Mouse (Mus musculus) gastrocnemius, postnatal 36 days (tissue): ENCODE data around the gene Ube2z. TPM values are rescaled to one million over a fixed set of nuclear protein-coding genes. Genes with fewer than 3 reads are reported as not detected.
"Not testable (repeated sequence)": the region's sequence is repeated elsewhere in the genome, so short reads cannot be mapped to it uniquely, and the experiment has no call there.

Experiments used
- DNase-seq, 2 experiments: peaks; one replicate each; pipeline ENCODE4 v3.0.0; 2022
- intact Hi-C: fragments of 180-260 bp; cut with DNase I; formaldehyde crosslinking; loops from one replicate; pipeline ENCODE4 v1.15.1; 2025
- long read RNA-seq, 2 experiments: library from polyadenylated mRNA; stranded (forward); transcript quantifications; one replicate each; pipeline ENCODE4 v2.0.0; 2021
- total RNA-seq, 2 experiments: library from RNA; stranded (reverse); gene quantifications; 2 replicates each; pipeline ENCODE4 v1.2.3; 2021

The Ube2z gene
- total RNA-seq, result 10 to 100 TPM; 14.5 to 15.4 TPM
- long read RNA-seq, experiment 1, transcript Ube2z-201 (7 exons, 3,997 nt), result major isoform, 9 of 26 reads
- long read RNA-seq, experiment 1, partial matches to known transcripts, result 1 of 26 reads
- long read RNA-seq, experiment 1, other reads (novel, unspliced or antisense), result 16 of 26 reads
- long read RNA-seq, experiment 2, transcript Ube2z-201 (7 exons, 3,997 nt), result major isoform, 10 of 21 reads
- long read RNA-seq, experiment 2, partial matches to known transcripts, result 0 of 21 reads
- long read RNA-seq, experiment 2, other reads (novel, unspliced or antisense), result 11 of 21 reads

DNA sequence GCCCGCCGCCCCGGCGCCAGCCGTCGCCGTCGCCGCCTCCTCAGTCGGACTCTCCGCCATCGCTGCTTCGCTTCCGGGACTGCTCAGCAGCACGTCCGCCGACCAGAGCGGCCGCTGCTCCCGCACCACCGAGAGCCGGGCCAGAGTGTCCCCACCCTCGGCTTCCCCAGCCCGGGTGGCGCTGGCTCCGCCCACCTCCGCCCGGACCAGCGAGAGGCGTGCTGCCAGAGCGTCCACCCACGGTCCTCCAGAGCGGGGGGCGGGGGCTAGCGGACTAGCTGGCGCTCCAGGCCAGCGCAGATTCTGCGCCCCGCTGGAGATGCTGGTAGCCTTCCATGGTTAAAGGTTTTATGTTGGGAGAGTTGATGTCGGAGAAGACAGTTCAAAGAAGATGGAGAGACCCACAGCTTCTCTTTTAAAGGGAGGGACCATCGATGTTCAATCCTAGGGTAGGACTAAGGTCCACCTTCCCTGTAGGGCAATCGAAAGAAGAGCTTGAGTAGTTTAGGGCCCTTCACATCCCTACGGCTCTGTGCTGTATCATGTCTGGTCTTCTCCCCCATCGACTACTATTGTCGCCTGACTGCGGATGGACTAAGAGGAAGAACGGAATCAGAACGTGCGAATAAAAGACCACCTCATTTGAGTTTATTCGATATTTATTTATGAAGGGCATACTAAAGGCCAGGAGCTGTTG, at the start of gene Ube2z:
Ube2z (minus strand) TSS at position 174 of the 697 bp plus-strand sequence.
- intact Hi-C loops, result no loop called here
- DNase-seq, result peak; percentile 95 to 98

DNA sequence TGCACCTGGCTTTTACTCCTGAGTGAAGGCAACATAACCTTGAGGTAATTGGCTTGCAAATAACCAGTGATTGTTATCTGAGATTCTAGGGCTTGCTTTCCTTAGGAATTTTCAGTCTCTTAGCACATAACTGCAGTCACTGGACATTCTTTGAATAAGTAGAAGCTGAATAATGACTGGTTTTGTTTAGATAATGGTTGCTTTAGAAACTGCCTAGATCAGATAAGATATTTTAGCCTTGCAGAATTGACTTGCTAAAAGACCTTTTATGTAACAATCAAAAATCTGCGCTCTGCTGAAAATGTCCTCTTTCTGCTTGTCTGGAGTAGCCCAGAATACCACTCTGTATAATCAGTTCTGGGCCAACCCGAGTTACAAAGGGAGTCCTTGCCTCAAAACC, 48.9 kb upstream of the Ube2z start:
- intact Hi-C loops, result no loop called here
- no peak for DNase-seq

DNA sequence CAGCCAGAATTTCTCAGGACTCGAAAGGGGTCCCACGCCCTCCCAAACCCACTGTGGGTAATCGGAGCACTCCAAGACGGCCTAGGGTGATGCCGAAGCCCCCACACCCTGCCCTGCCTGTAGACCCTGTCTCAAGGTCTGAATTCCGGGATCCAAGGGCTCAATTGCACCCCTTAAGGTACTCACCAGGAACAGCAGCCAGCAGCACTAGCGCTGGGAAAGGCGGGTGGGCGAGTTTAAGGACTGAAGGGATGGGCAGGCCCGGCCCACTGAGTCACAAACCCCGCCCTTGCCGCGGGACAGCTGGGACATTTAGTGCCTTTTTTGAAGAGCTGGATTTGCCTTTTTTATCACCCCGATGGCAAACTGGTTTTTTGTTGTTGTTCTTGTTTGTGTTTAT, 46.6 kb upstream of the Ube2z start, which contains the start of gene Calcoco2:
Calcoco2 (minus strand) TSS at position 214 of the 400 bp plus-strand sequence.
- DNase-seq, result no peak
- intact Hi-C loops, result no loop called here

DNA sequence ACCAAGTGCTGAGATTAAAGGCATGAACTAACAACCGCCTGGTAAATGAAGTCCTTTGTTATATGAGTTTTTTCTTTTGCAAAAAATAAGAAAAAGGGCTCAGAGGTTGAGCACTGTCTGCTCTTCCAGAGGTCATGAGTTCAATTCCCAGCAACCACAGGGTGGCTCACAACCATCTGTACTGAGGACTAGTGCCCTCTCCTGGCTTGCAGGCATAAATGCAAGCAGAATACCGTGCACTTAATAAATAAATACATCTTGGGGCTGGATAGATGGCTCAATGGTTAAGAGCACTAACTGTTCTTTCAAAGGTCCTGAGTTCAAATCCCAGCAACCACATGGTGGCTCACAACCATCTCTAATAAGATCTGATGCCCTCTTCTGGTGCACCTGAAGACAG, 45.8 kb upstream of the Ube2z start:
- intact Hi-C loops, DNase-seq: not testable (repeated sequence)

DNA sequence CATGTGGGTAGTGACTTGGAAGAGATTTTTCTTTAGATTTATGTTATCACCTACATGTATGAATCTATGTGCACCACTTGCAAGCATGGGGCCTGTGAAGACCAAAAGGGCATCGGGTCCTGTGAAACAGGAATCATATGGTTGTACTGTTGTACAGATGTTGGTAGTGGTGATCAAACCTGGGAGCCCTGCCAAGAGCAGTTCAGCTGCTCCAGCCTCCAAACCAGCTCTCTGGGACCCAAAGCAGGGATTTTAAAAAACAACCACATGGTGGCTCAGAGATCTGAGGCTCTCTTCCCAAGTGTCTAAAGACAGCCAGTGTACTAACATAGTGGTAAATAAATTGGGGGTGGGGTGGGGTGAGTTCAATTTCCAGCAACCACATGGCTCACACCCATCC, 43.2 kb upstream of the Ube2z start:
- no peak for DNase-seq
- intact Hi-C loops, result no loop called here

DNA sequence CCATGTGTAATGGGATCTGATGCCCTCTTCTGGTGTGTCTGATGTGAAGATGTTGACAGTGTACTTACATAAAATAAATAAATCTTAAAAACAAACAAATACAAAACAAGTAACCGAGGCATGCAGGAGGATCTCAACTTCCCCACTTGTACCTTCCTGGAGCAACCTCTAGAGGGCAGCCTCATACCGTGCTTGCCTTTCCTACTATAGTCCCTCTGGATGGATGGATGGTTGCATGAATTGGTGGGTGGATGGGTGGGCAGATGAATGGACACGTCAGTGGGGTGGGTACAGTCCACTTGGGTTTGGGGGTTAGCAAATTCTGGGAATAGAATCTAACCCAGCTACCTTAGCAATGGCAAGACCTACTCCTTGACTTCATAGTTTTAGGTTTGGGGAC, 28.2 kb upstream of the Ube2z start:
- peak in 1 of 2 experiments; percentile 26 for DNase-seq
- intact Hi-C loops, result loop anchor here (5.0 to 10.0 kb wide), 3 partner anchors 34 to 219 kb away; no protein-coding TSS in a partner anchor

DNA sequence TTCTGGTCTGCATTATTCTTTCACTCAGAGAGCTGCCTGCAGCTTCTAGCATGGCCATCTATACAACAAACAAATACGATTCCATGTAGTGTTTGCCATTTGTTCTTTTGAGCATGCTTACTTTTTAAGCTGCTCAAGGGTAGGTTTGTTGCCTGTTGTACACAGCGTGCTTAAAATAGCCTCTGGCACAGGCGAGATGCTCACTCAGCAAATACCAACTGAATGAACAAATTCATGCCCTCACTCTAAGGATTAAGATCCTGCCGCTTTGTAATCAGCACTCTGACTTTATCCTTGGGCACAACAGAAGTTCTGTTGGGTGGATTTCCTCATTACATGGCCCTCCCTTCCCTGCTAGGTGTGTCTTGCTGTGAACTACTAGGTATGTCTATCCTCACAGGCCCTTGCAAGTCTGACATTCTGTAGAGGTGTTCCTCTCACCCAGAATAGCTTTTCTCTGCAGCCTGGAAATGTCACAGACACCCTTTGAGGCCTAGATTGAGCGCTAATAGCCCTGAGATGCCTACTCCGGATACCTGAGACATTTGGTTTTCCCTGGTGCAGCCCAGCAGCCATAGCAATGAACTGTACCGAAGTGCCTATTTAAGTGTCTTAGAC, 27.6 kb upstream of the Ube2z start:
- intact Hi-C loops, result loop anchor here (5.0 to 10.0 kb wide), 3 partner anchors 35 to 218 kb away; no protein-coding TSS in a partner anchor
- no peak for DNase-seq

DNA sequence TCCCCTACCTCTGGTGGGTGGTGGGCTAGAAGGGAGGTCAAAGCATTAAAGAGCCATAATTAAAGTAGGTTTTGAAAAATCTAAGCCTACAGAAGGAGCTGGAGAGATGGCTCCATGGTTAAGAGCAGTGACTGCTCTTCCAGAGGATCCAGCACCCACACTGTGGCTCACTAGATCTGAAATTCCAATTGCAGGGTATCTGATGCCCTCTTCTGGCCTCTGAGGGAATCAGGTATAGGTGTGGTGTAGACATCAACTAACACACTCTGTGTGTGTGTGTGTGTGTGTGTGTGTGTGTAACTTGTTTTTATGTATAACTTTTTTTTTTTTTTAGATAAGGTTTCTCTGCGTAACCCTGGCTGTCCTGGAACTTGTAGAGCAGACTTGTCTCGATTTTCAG, 25.9 kb upstream of the Ube2z start:
- no peak for DNase-seq
- intact Hi-C loops, result loop anchor here (5.0 to 10.0 kb wide), 3 partner anchors 36 to 216 kb away; no protein-coding TSS in a partner anchor

DNA sequence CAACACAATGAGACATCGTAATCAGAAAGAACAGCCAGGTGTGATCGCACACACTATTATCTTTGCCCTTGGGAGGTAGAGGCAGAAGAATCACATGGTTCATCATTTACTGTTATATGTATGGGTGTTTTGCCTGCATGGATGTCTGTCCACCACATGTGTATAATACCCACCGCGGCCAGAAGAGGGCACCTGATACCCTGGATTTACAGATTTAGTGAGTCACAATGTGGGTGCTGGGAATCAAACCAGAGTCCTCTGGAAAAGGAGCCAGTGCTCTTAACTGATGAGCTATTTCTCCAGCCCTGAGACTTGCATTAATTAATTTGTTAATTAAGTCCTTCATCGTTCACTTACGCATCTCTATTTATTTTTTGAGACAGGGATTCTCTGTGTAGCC, 22.8 kb upstream of the Ube2z start:
- no peak for DNase-seq
- intact Hi-C loops, result no loop called here

DNA sequence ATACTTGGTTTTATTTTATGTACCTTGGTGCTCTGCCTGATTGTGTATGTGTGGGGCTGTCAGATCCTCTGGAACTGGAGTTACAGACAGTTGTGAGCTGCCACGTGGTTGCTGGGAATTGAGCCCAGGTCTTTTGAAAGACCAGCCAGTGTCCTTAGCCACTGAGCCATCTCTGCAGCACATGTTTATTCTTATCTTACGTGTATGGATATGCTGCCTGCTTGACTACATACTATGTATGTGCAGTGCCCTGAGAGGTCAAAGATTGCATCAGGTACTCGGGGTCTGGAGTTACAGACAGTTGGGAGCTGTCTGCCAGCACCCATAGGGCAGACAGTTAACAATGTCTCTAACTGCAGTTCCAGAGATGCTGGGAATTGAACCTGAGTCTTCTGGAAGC, 17.5 kb upstream of the Ube2z start:
- intact Hi-C loops, result no loop called here
- DNase-seq, result no peak

DNA sequence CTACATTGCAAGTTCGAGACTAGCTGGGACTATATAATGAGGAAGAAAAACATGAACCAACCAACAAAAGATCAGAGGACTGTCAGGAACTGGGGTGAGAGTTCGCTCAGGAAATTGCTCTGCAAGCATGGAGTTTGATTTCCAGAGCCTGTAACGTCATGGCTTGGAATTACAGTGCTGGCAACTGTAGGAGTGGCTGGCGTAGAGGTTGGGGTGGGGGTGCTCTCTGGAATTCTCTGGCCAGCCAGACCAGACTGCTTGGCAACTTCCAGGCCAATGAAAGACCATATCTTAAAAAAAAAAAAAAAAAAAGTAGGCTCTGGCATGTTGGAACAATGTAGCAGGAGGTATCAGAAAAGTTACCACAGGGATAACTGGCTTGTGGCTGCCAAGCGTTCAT, 15.5 kb upstream of the Ube2z start:
- no peak for DNase-seq
- intact Hi-C loops, result no loop called here

DNA sequence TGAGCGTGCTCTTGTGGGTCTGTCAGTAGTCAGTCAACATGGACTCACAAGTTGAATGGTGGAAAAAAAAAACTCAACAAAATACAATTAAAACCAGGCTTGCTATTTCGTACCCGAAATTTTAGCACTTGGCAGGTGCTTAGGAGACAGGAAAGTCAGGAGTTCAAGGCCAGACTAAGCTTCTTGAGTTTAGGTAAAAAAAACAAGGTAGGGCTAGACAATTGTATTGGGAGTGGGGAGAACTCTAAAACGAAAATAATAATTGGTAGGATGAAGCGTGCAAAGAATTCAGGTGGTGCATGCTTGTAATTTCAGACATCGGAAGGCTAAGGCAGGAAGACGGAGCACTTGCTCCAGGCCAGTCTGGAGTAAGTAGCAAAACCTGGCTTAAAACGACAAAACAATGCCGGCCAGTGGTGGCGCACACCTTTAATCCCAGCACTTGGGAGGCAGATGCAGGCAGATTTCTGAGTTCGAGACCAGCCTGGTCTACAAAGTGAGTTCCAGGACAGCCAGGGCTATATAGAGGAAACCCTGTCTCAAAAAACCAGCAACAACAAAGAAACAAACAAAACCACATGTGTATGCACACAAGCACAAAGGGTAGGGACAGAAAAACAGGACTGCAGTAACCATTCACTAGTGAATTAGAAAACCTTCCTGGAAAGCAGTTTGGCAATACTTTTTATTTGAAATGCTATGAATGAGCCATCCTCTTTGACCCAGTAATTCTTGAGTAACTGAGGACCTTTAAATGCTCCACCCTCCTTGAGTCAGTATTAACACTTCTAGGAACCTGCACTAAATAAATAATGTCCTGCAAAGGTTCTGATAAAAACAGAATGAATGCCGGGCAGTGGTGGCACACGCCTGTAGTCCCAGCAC, 11.3 kb upstream of the Ube2z start:
- intact Hi-C loops, result loop anchor here (5.0 kb wide), 1 partner anchor 39 kb away; no protein-coding TSS in a partner anchor
- DNase-seq, result no peak

DNA sequence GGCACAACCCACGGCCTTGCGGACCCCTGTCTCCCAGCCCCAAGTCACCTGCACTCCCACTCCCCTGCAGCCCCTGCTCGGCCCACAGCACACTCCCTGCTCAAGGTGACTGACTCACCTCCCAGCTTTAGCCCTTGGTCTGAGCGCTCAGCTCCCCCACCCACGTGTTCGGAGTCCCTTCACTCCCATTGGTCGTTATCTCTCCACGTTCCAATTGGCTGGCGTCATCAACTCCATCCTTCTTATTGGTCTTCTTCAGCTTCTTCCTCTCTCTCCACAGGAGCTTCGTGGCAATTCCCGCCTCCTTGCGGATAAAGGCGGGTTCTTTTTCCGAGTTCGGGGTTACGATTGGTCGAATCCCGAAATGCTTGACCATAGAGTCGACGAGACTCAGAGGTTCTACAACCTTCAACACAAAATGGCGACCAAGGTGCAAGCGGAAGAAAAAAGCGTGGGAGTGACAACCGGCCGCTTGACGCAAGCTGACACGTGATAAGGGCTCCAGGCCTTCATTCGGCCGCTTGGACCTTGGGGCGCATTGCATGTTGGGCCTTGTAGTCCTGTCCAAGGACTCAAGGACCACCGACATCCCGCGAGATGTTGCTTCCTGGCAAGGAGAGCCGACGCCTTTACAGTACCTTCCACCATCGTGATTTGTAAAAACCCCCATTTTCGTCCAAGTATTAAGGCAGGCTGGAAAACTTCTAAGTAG, 10.5 kb upstream of the Ube2z start, which contains the start of gene Atp5g1:
Atp5g1 (minus strand) TSS at position 162 of the 712 bp plus-strand sequence.
- intact Hi-C loops, result loop anchor here (5.0 kb wide), 1 partner anchor 38 kb away; no protein-coding TSS in a partner anchor
- peak; percentile 94 to 96 for DNase-seq

DNA sequence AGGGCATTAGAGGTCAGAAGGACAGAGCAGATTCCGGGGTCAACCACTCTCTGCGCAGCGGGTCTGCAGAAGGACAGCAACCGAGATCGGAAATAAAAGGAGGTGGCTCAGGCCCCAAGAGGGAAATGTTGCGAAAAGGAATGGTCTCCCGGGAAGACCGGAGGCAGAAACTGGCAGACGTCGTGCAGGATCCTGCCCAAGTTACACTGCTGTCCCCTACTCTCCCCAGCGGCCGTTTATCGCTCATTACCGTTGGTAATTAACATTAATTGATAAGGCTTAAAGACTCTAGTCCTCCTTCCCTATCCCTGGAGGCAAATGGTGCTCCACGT, 10.0 kb upstream of the Ube2z start:
- intact Hi-C loops, result loop anchor here (5.0 kb wide), 1 partner anchor 38 kb away; no protein-coding TSS in a partner anchor
- DNase-seq, result no peak

DNA sequence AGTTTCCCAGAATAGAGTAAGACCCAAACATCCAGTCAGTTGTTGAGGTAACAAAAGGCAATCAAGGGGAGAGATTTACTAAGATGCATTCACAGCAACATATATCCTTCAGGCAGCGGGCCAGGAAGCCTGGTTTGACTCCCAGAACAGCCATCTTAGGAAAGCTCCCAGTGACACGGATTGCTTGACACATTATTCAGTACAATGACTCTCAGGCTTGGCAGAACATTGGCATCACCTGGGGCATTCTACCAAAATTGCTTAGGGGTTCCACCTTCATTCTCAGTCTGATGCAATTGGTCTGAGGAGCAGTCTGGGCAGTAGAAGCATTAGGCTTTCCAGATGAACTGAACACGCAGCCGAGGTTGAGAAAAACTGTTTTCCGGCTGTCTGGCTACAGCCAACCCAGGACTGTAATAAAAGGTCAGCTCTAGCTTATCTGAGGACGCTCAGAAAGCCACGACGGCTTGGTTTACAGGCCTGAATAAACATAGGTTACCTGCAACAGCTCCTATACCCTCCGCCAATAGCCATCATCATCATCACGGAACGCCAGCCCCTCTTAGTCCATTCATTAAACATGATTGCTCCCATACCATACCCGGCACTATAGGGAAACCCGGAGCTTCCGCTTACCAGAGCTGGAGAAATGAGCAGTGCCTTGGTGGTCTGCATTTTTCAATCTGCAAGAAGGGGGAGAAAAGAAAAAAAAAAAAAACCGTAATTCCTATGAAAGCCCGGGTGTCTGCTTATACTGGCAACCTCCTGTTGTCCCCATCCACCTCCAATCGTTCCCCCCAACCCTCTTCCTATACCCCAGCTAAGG, 9.4 kb upstream of the Ube2z start:
- intact Hi-C loops, result loop anchor here (5.0 kb wide), 1 partner anchor 37 kb away; no protein-coding TSS in a partner anchor
- no peak for DNase-seq

DNA sequence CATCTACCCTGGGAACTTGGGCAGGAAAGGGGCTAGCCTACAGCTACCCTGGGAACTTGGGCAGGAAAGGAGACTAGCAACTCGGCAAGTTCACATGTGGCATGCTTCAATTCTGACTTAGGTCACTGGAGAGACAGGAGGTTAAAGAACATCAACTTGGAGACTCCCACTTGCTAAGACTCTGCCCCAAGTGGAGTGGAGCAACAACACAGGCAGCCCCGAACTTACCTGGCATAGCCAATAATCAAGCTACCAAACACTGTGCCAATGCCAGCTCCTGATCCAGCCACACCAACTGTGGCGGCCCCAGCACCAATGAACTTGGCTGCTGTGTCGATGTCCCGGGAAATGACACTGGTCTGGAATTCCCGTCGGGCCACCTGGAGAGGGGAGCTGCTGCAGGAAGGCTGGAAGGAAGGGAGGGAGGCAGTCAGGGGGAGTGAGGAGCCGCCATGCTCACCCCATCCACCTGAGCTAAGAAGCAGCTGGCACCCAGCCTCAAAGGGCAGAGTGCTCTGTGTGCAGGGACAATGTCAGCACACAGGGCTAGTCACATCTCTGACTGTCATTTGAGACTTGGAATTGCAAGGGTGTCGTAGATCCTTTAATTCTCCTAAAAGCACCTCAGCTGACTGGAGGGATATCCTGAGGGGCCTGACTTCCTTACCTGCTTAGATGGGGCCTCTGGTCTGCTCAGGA, 8.3 kb upstream of the Ube2z start:
- intact Hi-C loops, result no loop called here
- no peak for DNase-seq

DNA sequence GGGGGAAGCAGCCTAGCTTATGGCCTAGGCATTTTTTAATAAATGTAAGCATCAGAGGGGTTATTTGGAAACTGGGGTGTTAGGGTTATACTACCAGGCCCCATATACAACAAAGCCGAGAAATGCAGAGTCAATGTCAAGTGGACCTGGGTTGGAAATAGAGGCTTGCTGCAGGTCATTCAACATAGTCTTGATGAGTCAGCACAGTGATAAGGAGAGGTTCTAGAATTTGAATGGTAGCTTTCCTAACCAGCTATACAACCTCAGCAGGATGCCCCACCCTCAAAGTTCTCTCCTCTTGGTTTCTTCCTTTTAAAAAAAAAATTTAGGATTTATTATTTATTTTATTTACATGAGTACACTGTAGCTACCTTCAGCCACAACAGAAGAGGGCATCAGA, 5.8 kb upstream of the Ube2z start:
- no peak for DNase-seq
- intact Hi-C loops, result no loop called here

DNA sequence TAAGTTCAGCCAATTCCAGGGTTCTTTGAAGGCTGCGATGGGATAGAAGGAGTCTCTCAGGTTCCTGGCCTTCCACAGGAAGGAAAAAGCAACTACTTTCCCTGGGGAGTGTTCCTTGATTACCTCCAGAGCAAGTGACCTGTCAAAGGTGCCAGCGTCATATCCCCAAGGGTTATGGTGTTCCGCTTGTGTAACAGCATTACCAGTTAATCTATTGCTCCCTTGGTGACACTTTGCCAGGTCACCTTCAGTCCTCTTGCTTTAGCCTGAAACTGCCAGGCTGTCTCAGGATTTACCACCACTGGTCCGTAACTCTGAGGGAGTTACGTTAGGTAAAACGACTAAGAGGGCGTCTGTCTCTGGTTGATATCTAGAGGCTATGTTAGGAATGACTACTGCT, 5.2 kb upstream of the Ube2z start:
- DNase-seq, result no peak
- intact Hi-C loops, result no loop called here
